Mouse (Mus musculus): ENCODE measurements around the gene Prkg1.
"Not testable (repeated sequence)": the region's sequence is repeated elsewhere in the genome, so short reads cannot be mapped to it uniquely, and the experiment has no call there.

The Prkg1 gene

DNA sequence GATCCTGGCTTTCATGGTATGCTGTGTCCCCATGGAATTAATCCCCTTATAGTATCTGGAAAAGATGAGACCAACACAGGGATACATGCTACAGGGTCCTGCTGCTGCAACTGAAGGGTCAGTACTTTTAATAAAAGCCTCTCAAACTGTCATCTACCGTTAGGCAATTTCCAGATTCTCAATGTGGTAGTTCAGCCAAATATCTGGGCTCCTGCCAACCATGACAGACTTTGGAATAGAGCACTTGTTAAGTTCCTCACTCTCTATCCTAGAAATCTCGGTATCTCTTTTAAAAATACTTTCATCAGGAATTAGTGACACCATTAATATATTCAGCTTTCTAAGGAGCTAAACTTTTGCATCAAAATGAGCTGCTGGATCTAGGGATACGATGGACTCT lies 428.5 kb downstream of the Prkg1 start:
- no peak for DNase-seq (ENCODE audit: low spot score in 2 of 2)

DNA sequence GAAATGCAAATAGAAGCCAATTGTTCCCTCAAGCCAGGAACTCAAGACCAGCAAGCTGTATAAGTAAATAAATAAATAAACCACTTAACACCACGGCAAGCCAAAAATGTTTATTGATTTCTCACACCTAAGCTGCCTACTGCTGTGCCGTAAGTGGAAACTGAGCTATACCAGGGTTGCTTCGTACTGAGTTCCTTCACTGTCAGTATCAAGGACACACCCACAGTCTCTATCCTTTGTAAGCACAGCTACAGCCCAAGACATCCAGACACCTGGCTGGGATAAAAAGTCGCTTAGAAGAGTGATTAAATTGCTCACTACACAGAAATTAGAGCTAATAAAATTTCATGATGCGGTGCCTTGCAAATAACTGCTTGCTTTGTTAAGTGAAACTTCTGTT lies 434.9 kb downstream of the Prkg1 start:
- DNase-seq (ENCODE audit: low spot score in 2 of 2), result no peak

DNA sequence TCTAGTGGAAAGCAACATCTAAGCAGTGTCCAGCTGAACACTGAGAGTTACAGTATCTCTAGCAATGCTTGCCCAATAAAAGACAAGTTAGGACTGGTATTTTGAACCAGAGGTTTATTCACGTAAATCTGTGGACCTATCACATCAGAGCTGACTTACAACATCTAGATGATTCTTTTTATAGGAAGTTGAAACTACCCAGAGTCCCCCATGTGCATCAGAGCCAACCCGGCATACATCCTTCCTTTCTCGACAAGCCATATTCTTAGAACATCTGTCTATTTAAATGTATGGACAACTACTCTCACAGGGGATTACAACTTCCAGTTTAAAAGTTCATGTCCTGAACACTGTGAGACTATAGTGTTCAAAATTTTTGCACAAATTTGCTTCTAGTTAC lies 460.1 kb downstream of the Prkg1 start:
- DNase-seq (ENCODE audit: low spot score in 2 of 2), result no peak

DNA sequence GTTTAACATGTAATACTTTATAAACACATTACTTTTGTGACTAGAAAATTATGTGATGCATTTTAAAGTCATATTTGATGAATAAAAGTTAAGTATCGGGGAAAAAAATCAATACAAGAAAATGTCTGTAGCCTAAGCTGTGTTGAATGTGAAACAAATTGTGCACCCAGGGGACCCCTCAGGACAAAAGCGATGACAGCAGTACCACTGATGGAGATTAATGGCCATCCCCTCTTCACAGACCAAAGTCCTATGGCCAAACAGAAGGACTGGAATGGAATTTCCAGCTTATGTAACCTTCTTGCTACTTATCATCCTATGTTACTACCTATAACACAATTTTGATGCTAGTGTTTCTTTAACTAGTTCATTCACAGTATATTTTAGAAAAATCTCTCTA lies 473.6 kb downstream of the Prkg1 start:
- DNase-seq (ENCODE audit: low spot score in 2 of 2), result no peak

DNA sequence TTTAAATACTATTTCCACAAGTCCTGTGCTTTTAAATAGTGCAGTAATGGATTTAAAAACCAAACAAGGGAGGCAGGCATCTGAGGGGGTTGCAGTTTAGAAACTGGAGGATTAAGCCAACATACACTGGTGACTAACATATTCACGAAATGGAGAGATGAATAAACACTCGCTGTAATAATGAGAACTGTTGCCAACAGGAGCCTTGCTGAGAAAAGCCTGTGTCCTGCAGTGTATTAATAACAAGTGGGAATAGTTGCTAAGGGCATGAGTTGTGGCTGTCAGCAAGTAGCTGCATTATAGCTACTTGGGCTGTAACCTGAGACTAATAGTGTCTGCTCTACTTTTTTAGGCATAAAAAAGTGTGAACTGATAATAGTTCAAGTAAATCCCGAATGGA lies 480.3 kb downstream of the Prkg1 start:
- DNase-seq (ENCODE audit: low spot score in 2 of 2), result no peak

DNA sequence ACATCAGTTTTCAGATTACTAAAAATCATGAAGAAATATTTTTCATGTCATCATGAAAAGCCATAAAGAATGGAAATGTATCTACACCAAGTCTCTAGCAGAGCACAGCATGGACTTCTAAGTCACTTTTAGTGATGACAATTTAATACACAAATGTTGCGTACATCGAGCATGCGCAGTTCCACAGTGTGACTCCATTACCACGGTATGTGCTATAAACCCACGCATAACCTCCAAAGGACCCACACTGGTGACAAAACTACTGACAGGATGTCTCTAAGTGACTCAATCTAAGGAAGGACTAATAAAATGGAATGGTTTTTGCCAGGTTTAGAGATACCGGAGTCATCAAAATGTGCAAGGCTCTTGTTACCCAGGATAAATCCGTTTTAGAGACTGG lies 480.7 kb downstream of the Prkg1 start:
- peak in 1 of 2 experiments; percentile 6 for DNase-seq (ENCODE audit: low spot score in 2 of 2)

DNA sequence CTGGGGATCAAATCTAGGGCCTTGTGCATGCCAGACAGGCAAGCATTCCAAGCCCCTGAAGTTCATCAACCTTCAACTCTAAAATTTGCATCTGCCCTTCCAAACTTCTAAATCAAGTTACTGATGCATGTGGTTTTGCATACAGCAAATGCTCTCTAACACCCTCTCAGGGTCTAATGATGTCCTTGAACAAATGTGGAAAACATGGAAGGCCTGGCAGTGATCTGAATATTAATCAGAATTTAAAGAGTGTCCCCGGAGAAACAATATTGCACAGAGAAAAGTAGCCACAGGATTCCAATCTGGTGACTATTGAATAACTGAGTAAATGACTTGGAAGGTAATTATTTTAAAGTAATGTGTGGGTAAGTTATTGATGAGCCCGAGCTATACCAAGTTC lies 481.2 kb downstream of the Prkg1 start:
- no peak for DNase-seq (ENCODE audit: low spot score in 2 of 2)

DNA sequence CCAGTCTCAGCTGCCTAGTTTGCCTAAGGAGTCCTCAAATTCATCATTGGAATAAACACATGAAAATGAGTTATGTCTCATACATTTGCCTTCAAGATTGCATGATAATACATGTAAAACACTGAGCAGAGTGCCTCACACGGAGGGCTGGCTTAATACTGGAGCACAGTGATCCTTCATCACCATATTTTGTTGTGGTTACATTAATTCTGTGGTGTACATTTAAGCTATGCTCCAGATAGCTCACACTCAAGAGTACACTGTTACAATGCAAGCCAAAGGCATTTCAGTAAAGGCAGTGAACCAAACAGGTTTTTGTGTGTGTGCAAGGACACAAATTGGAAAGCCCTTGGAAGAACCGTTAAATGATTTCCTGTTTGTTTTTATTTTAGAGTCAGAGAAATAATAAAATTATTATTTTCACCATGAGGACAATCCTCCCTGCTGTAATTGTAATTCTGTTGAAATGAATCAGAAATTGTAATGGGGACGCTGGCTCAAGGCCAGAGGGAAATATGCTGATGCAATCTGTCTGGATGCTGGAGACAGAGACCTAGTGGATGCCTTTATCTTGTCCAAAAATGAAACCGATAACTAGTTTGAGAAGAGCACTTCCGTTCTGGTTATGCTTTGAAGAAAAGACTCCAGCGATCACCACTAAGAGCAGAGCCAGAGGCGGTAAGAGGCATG lies 484.9 kb downstream of the Prkg1 start:
- DNase-seq (ENCODE audit: low spot score in 2 of 2), result peak in 1 of 2 experiments; percentile 10

DNA sequence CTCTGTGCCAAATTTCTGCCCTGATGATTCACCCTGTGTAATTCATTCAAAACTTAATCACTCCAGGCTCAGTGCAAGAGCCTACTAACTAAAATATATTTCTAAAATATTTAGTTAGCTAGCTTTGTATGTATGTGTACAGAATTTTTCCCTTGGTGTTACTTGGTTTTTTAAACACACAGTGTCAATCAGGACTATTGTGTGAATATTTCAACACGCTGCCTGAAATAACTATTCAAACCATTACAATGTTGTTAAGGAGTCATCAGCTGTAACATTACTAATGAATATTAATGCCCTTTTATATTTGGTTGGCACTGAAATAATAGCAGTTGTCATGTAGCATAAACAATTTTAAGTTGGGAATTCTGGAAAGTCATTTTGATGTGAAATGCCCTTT lies 502.4 kb downstream of the Prkg1 start:
- no peak for DNase-seq (ENCODE audit: low spot score in 2 of 2)

DNA sequence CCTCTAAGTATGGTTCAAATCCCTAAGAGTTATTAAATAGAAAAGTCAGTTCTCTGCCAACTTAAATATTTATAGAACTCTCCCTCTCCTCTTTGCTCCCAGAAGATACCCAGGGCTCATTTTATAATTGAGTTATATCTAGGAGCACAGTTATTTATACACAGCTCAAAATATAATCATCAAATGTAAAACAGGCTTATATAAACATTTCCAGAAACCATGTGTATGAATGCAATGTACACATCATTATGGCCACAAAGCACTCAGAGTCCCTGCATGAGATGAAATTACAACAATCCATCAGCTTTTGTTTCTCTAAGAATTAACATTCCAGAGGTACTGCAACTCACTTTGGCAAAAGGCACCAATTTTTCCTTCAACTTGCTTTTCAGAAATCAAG lies 504.3 kb downstream of the Prkg1 start:
- DNase-seq (ENCODE audit: low spot score in 2 of 2), result no peak

DNA sequence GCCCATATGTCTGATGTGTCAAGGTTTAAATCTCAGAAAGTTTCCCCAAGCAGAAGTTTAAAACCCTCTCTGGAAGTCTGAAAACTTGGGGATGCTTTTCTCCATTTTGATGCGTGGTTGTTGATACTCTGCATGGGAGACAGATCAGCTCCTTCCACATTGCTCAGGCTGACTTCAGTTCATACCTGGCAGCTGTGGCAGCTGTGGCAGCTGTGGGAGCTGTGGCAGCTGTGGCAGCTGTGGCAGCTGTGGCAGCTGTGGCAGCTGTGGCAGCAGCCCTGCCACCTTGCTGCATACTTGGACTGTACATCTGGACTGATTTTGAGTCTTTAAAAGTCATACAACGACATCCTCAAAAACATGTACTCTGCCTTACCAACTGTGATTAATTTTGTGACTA lies 509.1 kb downstream of the Prkg1 start:
- DNase-seq (ENCODE audit: low spot score in 2 of 2), result no peak

DNA sequence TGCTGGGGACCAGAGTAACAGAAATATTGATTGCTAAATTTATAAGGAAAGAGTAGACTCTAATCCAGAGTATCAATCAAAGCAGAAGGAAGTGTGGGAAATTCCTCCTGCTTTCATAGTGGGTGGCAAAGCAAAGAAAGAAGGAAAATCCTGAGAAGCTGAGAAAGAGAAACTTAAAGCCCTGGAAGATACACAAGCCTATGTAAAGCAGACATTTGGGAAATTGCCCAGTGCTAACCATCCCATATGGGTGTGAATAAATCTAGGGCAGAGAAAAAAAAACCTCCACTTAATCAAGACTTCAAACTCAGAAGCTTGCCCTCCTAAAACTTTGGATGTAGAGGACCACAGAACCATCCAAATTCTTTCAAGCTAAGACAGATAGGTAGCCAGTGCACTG lies 532.4 kb downstream of the Prkg1 start:
- DNase-seq (ENCODE audit: low spot score in 2 of 2), result peak in 1 of 2 experiments; percentile 38

DNA sequence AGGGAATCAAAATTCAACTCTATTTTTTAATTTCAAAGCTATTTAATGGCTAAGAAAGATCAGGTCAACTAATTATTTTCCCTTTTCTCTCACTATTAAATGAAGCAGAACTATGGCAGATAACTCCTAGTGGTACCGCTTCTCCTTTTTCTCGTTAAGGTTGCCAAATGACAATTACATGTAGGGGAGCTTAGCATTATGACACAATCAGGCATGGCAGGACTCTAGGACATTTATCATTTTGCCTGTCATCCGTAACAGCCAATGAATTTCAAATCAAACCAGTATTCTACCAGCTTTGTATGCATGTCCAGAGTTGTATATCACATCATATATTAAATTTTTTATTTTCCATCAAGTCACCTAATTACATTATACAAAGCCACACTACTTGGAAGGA lies 536.4 kb downstream of the Prkg1 start:
- no peak for DNase-seq (ENCODE audit: low spot score in 2 of 2)

DNA sequence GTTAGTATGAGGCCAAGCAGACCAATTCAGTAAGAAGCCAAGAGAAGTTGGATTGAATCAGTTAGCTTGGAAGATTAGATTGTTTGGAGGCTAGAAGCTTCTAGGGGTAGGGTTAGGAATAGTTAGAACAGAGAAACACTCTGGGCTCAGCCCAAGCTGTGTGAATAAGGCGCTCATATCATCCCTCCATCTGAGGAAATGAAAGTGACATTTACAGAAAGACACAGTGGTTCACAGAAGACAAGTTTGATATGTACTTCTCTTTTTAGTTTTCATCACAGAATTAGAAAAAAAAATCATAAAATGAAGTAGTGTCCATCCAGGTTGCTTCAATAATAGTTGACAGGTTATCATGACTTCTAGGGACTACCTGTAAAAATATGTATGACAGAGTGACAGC lies 541.4 kb downstream of the Prkg1 start:
- DNase-seq (ENCODE audit: low spot score in 2 of 2), result no peak

DNA sequence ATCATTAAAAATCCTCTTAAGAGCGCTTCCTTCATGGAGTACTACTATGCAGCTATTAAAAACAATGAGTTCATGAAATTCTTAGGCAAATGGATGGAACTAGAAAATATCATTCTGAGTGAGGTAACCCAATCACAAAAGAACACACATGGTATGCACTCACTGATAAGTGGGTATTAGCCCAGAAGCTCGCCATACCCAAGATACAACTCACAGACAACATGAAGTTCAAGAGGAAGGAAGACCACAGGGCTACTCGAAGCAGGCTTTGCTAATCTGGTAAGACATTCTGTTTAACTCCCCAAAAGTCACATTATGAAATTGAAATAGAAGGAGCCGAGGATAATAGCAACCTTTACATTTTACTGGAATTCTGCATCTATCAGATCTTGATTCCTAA lies 545.6 kb downstream of the Prkg1 start:
- not testable (repeated sequence) for DNase-seq (ENCODE audit: low spot score in 2 of 2)

DNA sequence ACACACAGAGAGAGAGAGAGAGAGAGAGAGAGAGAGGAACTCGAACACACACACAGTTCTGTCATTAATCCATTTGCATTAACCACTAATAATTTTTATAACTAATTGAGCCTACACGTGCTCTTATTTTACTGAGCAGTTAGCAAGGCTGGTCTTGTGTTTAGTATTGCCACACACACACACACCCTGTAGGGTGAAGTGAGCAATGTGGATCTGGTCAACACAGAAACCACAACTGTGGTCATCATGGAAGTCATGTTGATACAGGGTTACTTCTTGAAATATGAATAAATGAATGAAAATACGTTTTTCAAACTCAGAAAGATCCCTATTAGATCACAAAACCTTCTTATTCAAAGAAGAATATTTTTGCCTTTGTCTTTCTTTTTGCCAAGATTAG lies 554.0 kb downstream of the Prkg1 start:
- no peak for DNase-seq (ENCODE audit: low spot score in 2 of 2)

DNA sequence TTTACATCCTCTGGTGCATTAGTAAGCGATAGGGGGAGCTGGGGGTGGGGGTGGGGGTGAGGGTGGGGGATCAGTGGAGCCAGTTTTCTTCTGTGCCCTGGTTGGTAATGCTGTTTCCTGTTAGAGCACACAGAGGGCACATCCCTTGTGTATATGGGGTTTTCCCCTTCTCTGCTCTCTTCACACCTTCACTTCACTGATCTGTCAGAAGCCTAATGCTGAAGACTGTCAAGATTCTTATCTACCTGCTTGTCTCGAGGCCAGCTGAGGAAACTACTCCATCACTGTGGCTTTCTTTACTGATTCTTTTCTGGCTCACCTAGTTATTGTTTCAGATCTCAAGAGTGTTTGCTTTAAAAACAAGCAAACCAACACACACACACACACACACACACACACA lies 554.4 kb downstream of the Prkg1 start:
- no peak for DNase-seq (ENCODE audit: low spot score in 2 of 2)

DNA sequence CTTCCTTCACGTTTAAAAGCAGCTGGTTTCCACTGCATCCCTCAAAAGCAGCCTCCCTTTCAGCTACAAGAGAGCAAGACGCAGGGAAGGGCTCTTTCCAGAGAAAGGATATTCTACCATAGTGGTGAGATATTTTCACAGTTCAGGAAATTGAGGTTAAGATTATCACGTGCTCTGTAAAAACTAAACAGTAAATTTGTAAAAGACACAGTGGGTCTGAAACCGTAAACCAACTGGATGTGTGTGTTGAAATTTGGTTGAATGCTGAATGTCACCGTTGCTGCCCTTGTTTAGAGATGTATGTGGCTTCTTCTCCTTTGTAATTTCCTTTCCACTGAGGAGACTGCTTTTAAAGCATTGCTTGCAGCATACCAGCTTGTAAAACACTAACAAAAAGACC lies 565.2 kb downstream of the Prkg1 start:
- DNase-seq (ENCODE audit: low spot score in 2 of 2), result no peak

DNA sequence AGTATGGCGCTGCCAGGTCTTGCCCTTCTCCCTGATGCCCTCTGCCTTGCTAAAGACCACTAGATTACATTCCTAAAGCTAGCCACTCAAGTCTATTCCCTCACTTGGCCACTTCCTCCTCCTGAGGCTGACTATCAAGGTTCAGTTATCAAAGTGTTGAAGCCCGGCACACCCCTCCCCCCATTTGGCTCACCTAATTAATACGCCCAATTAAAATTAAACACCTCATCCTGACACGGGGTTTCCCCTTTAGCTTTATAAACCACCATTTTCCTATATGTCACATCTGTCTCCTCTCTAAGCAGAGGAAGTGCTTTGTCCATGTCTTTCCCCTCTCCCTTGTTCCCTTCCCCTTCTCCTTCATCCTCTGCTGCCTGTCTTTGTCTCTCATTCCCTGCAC lies 566.4 kb downstream of the Prkg1 start:
- no peak for DNase-seq (ENCODE audit: low spot score in 2 of 2)

DNA sequence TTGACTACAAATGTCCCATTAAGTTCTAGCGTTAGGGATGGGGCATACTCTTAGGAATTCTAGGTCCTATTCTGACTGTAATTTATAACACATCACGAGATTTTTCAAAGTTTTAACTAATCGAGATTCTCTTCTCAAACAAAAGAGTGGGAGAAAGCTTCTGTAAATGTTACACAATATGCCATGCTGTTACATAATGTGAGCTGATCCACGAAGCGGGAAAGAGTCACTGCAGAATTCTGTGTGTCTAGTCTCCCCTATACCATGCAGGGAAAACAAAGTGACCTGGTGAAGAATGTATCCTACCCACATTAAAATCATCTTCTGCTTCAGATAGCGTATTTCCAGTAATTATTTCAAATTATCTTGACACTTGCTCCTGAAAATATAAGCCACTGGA lies 567.8 kb downstream of the Prkg1 start:
- DNase-seq (ENCODE audit: low spot score in 2 of 2), result no peak

DNA sequence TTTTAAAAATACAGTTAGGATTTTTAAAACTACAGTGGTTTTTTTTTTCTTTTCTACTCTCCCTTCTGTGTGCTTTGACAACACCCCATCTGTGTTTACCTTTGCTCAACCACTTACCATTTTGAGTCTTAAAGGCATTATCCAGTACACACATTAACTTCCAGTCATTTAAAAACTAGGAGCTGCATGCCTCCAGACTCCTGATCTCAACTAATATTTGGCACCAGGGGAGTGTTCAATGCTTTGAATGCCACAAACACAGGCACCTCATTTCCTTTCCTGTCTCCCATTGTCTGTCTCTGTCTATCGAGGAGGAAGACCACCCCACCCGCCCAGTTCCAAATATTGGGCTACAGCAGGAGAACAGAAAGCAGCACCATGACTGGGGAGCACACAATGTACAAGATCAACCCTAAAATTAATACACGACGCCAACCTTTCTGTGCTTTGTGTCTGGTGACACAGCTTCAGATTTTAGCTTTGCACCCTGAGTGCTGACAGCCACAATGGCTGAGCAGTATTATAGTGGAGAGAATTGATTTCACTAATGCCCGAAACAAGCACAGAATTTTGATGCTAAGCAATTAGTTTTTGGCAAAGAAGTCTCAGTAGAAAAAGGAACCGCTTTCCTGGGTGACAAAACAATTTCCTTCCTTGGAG lies 576.1 kb downstream of the Prkg1 start:
- DNase-seq (ENCODE audit: low spot score in 2 of 2), result no peak

DNA sequence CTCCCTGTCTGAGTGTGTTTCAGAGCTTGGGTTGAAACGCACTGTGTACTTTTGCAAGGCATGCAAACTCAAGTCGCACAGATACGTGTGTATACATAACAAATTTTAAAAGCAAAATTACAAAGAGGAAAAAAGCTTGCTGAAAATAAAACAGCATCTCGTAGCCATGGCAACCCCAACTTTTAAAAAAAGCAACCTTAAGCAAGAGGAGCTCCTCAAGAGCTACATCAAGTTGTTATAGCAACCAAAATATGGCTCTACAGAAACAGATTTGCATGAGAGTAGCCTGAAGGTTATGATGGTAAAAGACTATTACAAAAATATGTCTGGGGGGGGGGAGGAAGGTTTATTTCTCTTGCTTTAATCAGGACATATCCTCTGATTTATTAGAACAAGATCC lies 584.1 kb downstream of the Prkg1 start:
- DNase-seq (ENCODE audit: low spot score in 2 of 2), result peak in 1 of 2 experiments; percentile 77

DNA sequence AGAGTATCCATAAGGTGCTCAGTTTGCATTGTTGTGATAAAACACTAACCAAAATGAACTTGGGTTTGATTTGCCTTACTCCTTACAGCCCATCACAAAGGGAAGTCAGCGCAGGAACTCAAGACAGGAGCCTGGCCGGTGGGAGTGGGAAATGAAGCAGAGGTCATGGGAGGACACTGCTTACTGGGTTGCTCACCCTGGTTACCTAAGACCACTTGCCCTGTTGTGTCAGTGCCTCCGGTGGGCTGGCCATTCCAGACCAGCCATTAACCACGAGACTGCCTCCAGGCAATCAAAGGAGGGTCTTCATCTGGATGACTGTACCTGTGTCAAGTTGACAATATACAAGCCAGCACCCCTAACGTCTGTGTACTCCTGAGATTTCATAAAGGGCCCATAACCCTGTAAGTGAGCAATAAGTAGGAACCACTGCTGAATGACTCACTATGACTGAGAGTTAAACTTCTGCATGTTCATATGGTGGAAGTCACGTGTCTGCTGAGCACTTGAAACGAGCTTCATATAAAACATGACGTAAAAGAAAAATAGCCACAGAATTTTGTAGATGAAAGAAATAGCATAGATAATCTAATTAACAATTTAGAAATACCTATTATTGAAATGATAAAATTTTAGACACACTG lies 587.4 kb downstream of the Prkg1 start:
- DNase-seq (ENCODE audit: low spot score in 2 of 2), result no peak

Measured in frontal cortex, postnatal 36 days (tissue).